Mouse (Mus musculus): ENCODE measurements at regions not wholly inside any gene's neighbourhood (a gene's known extent, or its start where the extent isn't known, plus 50 kb on each side); places are given as distances from the start of the nearest gene placed in this dataset.
A peak's percentile ranks its signal among the peaks of the same experiment; 100 is the strongest.

- H3K36me3 ChIP-seq, result no peaks in the 10 kb centered on the region
- H3K27ac ChIP-seq, result no peak overlapping the region
- no peaks in the 10 kb centered on the region for H3K9me3 ChIP-seq (replicated peaks)
- H3K27me3 ChIP-seq (ENCODE audit: low read depth, poor library complexity, severe bottlenecking), result no peaks in the 10 kb centered on the region
- 88% methylated on average over 4 of the region's 4 CpGs for WGBS
- no peaks in the 10 kb centered on the region for H3K4me1 ChIP-seq
- H3K4me3 ChIP-seq, result no peak overlapping the region
- DNase-seq (ENCODE audit: low spot score), result no peak
Observed at GRCm38 (mm10) chr11:34941486-34942456, 108.3 kb upstream of the Spdl1 start.

GRCm38 (mm10) chr11:34940151-34940550 is 106.7 kb upstream of the Spdl1 start:
- no peak for DNase-seq (ENCODE audit: low spot score)
- no peaks in the 10 kb centered on the region for H3K4me1 ChIP-seq
- no peaks in the 10 kb centered on the region for H3K27me3 ChIP-seq (ENCODE audit: low read depth, poor library complexity, severe bottlenecking)
- H3K27ac ChIP-seq, result no peak overlapping the region
- WGBS, result 85% methylated on average over 8 of the region's 8 CpGs
- no peaks in the 10 kb centered on the region for H3K36me3 ChIP-seq
- H3K9me3 ChIP-seq (replicated peaks), result no peaks in the 10 kb centered on the region
- no peak overlapping the region for H3K4me3 ChIP-seq

GRCm38 (mm10) chr11:34939002-34939401 is 105.6 kb upstream of the Spdl1 start:
- Histone ChIP-seq H3K27me3 (ENCODE audit: low read depth, poor library complexity, severe bottlenecking) (no peaks in the 10 kb centered on the region), H3K9me3 (replicated peaks) (no peaks in the 10 kb centered on the region), H3K36me3 (no peaks in the 10 kb centered on the region), H3K4me3 (no peak overlapping the region), H3K4me1 (no peaks in the 10 kb centered on the region), H3K27ac (no peak overlapping the region)
- DNase-seq (ENCODE audit: low spot score), result no peak
- WGBS, result 89% methylated on average over 4 of the region's 4 CpGs

GRCm38 (mm10) chr11:34932191-34932590 is 98.8 kb upstream of the Spdl1 start:
- Histone ChIP-seq H3K4me3 (no peak overlapping the region), H3K27me3 (ENCODE audit: low read depth, poor library complexity, severe bottlenecking) (peaks cover 3% of the 10 kb centered on the region; the same call in 1 of the 2 replicates), H3K36me3 (no peaks in the 10 kb centered on the region), H3K4me1 (no peaks in the 10 kb centered on the region), H3K27ac (no peak overlapping the region), H3K9me3 (replicated peaks) (no peaks in the 10 kb centered on the region)
- no peak for DNase-seq (ENCODE audit: low spot score)

GRCm38 (mm10) chr11:34917175-34917574 is 83.7 kb upstream of the Spdl1 start:
- Histone ChIP-seq H3K4me1 (peaks cover 6% of the 10 kb centered on the region; the same call in 1 of the 2 replicates), H3K36me3 (no peaks in the 10 kb centered on the region), H3K27me3 (ENCODE audit: low read depth, poor library complexity, severe bottlenecking) (peaks cover 23% of the 10 kb centered on the region), H3K27ac (no peak overlapping the region), H3K9me3 (replicated peaks) (no peaks in the 10 kb centered on the region), H3K4me3 (no peak overlapping the region)
- DNase-seq (ENCODE audit: low spot score), result no peak
- 59% methylated on average over 1 of the region's 1 CpGs for WGBS

GRCm38 (mm10) chr11:34909841-34910240 is 76.4 kb upstream of the Spdl1 start:
- peak overlapping the region; percentile 51; the same call in 1 of the 2 replicates for H3K27ac ChIP-seq
- peaks cover 43% of the 10 kb centered on the region for H3K4me1 ChIP-seq
- peak; percentile 56 for DNase-seq (ENCODE audit: low spot score)
- H3K4me3 ChIP-seq, result no peak overlapping the region
- WGBS, result 13% methylated on average over 5 of the region's 5 CpGs
- no peaks in the 10 kb centered on the region for H3K9me3 ChIP-seq (replicated peaks)
- no peaks in the 10 kb centered on the region for H3K36me3 ChIP-seq
- H3K27me3 ChIP-seq (ENCODE audit: low read depth, poor library complexity, severe bottlenecking), result peaks cover 63% of the 10 kb centered on the region

- no peaks in the 10 kb centered on the region for H3K9me3 ChIP-seq (replicated peaks)
- H3K27ac ChIP-seq, result no peak overlapping the region
- H3K4me1 ChIP-seq, result peaks cover 31% of the 10 kb centered on the region
- WGBS, result 14% methylated on average over 4 of the region's 4 CpGs
- no peak overlapping the region for H3K4me3 ChIP-seq
- H3K27me3 ChIP-seq (ENCODE audit: low read depth, poor library complexity, severe bottlenecking), result peaks cover 70% of the 10 kb centered on the region
- H3K36me3 ChIP-seq, result no peaks in the 10 kb centered on the region
- no peak for DNase-seq (ENCODE audit: low spot score)
Observed at GRCm38 (mm10) chr11:34904271-34904670, 70.8 kb upstream of the Spdl1 start.

GRCm38 (mm10) chr11:34899400-34899799 is 66.0 kb upstream of the Spdl1 start:
- Histone ChIP-seq H3K9me3 (replicated peaks) (no peaks in the 10 kb centered on the region), H3K4me1 (peaks cover 12% of the 10 kb centered on the region), H3K27ac (no peak overlapping the region), H3K36me3 (no peaks in the 10 kb centered on the region), H3K27me3 (ENCODE audit: low read depth, poor library complexity, severe bottlenecking) (peaks cover 48% of the 10 kb centered on the region), H3K4me3 (no peak overlapping the region)
- no peak for DNase-seq (ENCODE audit: low spot score)
- WGBS, result 68% methylated on average over 3 of the region's 3 CpGs

GRCm38 (mm10) chr11:34895624-34896023 is 62.2 kb upstream of the Spdl1 start:
- DNase-seq (ENCODE audit: low spot score), result no peak
- 76% methylated on average over 7 of the region's 7 CpGs for WGBS
- Histone ChIP-seq H3K27ac (no peak overlapping the region), H3K36me3 (no peaks in the 10 kb centered on the region), H3K4me3 (no peak overlapping the region), H3K4me1 (peaks cover 3% of the 10 kb centered on the region), H3K9me3 (replicated peaks) (no peaks in the 10 kb centered on the region), H3K27me3 (ENCODE audit: low read depth, poor library complexity, severe bottlenecking) (peaks cover 22% of the 10 kb centered on the region)

GRCm38 (mm10) chr11:34888374-34889136 is 55.1 kb upstream of the Spdl1 start:
- Histone ChIP-seq H3K9me3 (replicated peaks) (no peaks in the 10 kb centered on the region), H3K4me3 (no peak overlapping the region), H3K36me3 (no peaks in the 10 kb centered on the region), H3K27me3 (ENCODE audit: low read depth, poor library complexity, severe bottlenecking) (no peaks in the 10 kb centered on the region; the same call in 1 of the 2 replicates), H3K4me1 (no peaks in the 10 kb centered on the region), H3K27ac (no peak overlapping the region)
- no peak for DNase-seq (ENCODE audit: low spot score)
- WGBS, result 86% methylated on average over 7 of the region's 7 CpGs

GRCm38 (mm10) chr11:34887587-34887986 is 54.1 kb upstream of the Spdl1 start:
- H3K36me3 ChIP-seq, result no peaks in the 10 kb centered on the region
- no peak overlapping the region for H3K27ac ChIP-seq
- peaks cover 4% of the 10 kb centered on the region for H3K27me3 ChIP-seq (ENCODE audit: low read depth, poor library complexity, severe bottlenecking)
- no peaks in the 10 kb centered on the region for H3K4me1 ChIP-seq
- no peaks in the 10 kb centered on the region for H3K9me3 ChIP-seq (replicated peaks)
- no peak overlapping the region for H3K4me3 ChIP-seq
- WGBS, result 84% methylated on average over 3 of the region's 3 CpGs
- no peak for DNase-seq (ENCODE audit: low spot score)
